Mouse (Mus musculus) liver, embryonic 14.5 days (tissue): ENCODE measurements around the gene Spock1. TPM values are rescaled to one million over a fixed set of nuclear protein-coding genes. Genes with fewer than 3 reads are reported as not detected.

Experiments
- ATAC-seq: fragments of 200-750 bp; cut with Nextera tagmentation; 2 replicates; pipeline ENCODE4 v1.8.0; 2017; ENCODE audit warnings: moderate number of reproducible peaks, mild to moderate bottlenecking, moderate library complexity; ENCODE audit not compliant: insufficient read depth
- DNase-seq, 3 experiments: peaks; one replicate each; pipeline ENCODE4 v3.0.0-alpha.2; 2012 to 2013; ENCODE audit warnings: low read depth in 3 of 3, low spot score in 3 of 3
- H3K27ac ChIP-seq: fragments of 300-500 bp; sonication (generic); 2 replicates; pipeline ENCODE4 v1.5.1; 2014; ENCODE audit warnings: moderate library complexity, mild to moderate bottlenecking, control low read depth, inconsistent platforms
- H3K27me3 ChIP-seq: fragments of 300-500 bp; sonication (generic); 2 replicates; pipeline ENCODE4 v1.6.1; 2014; ENCODE audit warnings: mild to moderate bottlenecking, low read length, moderate library complexity; ENCODE audit not compliant: control insufficient read depth, insufficient read depth
- H3K36me3 ChIP-seq: fragments of 300-500 bp; sonication (generic); replicated peaks from 2 replicates; pipeline ENCODE4 v1.6.1; 2014; ENCODE audit warnings: low read depth; ENCODE audit not compliant: control insufficient read depth, insufficient read depth
- H3K4me1 ChIP-seq, 2 experiments: fragments of 200-500 bp in 1 of 2; fragments of 300-500 bp in 1 of 2; sonication (generic) in 1 of 2; replicated peaks; 2 replicates each; pipeline ENCODE4 v1.6.1; 2012 to 2014; ENCODE audit warnings: antibody characterized with exemption in 1 of 2, inconsistent platforms in 1 of 2, low read length in 1 of 2; ENCODE audit not compliant: control insufficient read depth in 2 of 2, insufficient read depth in 2 of 2
- H3K4me2 ChIP-seq: fragments of 300-500 bp; sonication (generic); 2 replicates; pipeline ENCODE4 v1.6.1; 2014; ENCODE audit warnings: low read depth, mild to moderate bottlenecking, control low read depth, moderate library complexity
- H3K4me3 ChIP-seq, 2 experiments: fragments of 200-500 bp in 1 of 2; fragments of 300-500 bp in 1 of 2; sonication (generic) in 1 of 2; 2 replicates each; pipeline ENCODE4 v1.5.1; 2012 to 2014; ENCODE audit warnings: low read depth in 2 of 2, low read length in 2 of 2, mild to moderate bottlenecking in 2 of 2, control low read depth in 1 of 2, inconsistent platforms in 1 of 2, moderate library complexity in 1 of 2; ENCODE audit not compliant: insufficient read depth in 1 of 2
- H3K9ac ChIP-seq: fragments of 300-500 bp; sonication (generic); replicated peaks from 2 replicates; pipeline ENCODE4 v1.6.1; 2014; ENCODE audit warnings: mild to moderate bottlenecking, control low read depth, moderate library complexity
- H3K9me3 ChIP-seq: fragments of 300-500 bp; sonication (generic); 2 replicates; pipeline ENCODE4 v1.6.1; 2016; ENCODE audit warnings: low read length, mixed read lengths; ENCODE audit not compliant: control insufficient read depth
- CTCF ChIP-seq: IDR thresholded peaks from 2 replicates; pipeline ENCODE4 v1.5.1; 2016; ENCODE audit warnings: antibody characterized with exemption, low read depth, control low read depth
- EP300 ChIP-seq: IDR thresholded peaks from 2 replicates; pipeline ENCODE4 v1.6.1; 2016; ENCODE audit warnings: antibody characterized with exemption, low read depth
- WGBS: fragments of 180-500 bp; shearing (Covaris S2); extraction: QIAGEN DNeasy Blood & Tissue Kit; methylation state at CpG from one replicate; pipeline ENCODE4 v1.1.7; 2014; ENCODE audit not compliant: insufficient replicate concordance; 5-methylcytosine and 5-hydroxymethylcytosine counted together
- polyA plus RNA-seq, 2 experiments: library from polyadenylated mRNA; depleted of rRNA in 1 of 2; stranded (reverse) in 1 of 2; unstranded in 1 of 2; fragments of >200 nt; fragmentation: Nextera tagmentation in 1 of 2; extraction: Ambion mirVana in 1 of 2; gene quantifications; 2 replicates each; pipeline versions ENCODE4 v1.2.1 to v1.2.3; 2012 to 2014

Gene Spock1
- polyA plus RNA-seq, 2 experiments = 0.06 TPM; not detected in 1

GRCm38 (mm10) chr13:57889050-57889449, 19.1 kb downstream of the Spock1 start:
- 34% methylated on average over 6 of the region's 6 CpGs for WGBS
- no peaks in the 10 kb centered on the region for H3K4me1 ChIP-seq
- DNase-seq = no peak
- H3K4me3 ChIP-seq = no peak overlapping the region
- H3K36me3 ChIP-seq = no peaks in the 10 kb centered on the region
- TF ChIP-seq CTCF (no peak), EP300 (no peak)
- no peaks in the 10 kb centered on the region for H3K9me3 ChIP-seq
- H3K9ac ChIP-seq = no peak overlapping the region
- no peak overlapping the region for H3K27ac ChIP-seq
- ATAC-seq = no peak
- no peak overlapping the region for H3K4me2 ChIP-seq
- H3K27me3 ChIP-seq = no peaks in the 10 kb centered on the region

GRCm38 (mm10) chr13:57879817-57880216, 28.3 kb downstream of the Spock1 start:
- DNase-seq (no peak), ATAC-seq (no peak)
- Histone ChIP-seq H3K4me3 (no peak overlapping the region), H3K9ac (no peak overlapping the region), H3K4me1 (no peaks in the 10 kb centered on the region), H3K36me3 (no peaks in the 10 kb centered on the region), H3K9me3 (no peaks in the 10 kb centered on the region), H3K4me2 (no peak overlapping the region), H3K27ac (no peak overlapping the region), H3K27me3 (no peaks in the 10 kb centered on the region)
- no peak for TF ChIP-seq EP300
- no peak for TF ChIP-seq CTCF
- 36% methylated on average over 4 of the region's 4 CpGs for WGBS

GRCm38 (mm10) chr13:57878797-57879196, 29.3 kb downstream of the Spock1 start:
- no peak for TF ChIP-seq EP300
- TF ChIP-seq CTCF = no peak
- no peak for DNase-seq

GRCm38 (mm10) chr13:57877782-57878181, 30.4 kb downstream of the Spock1 start:
- DNase-seq (no peak), ATAC-seq (no peak)
- Histone ChIP-seq H3K36me3 (no peaks in the 10 kb centered on the region), H3K4me2 (no peak overlapping the region), H3K4me1 (no peaks in the 10 kb centered on the region), H3K9me3 (no peaks in the 10 kb centered on the region), H3K9ac (no peak overlapping the region), H3K27ac (no peak overlapping the region), H3K4me3 (no peak overlapping the region), H3K27me3 (no peaks in the 10 kb centered on the region)
- TF ChIP-seq EP300 = no peak
- no peak for TF ChIP-seq CTCF
- WGBS = 60% methylated on average over 10 of the region's 10 CpGs

More at GRCm38 (mm10) chr13:57878797-57879196, 29.3 kb downstream of the Spock1 start:
- Histone ChIP-seq H3K9ac (no peak overlapping the region), H3K27ac (no peak overlapping the region), H3K4me2 (no peak overlapping the region), H3K4me1 (no peaks in the 10 kb centered on the region), H3K36me3 (no peaks in the 10 kb centered on the region), H3K27me3 (no peaks in the 10 kb centered on the region), H3K9me3 (no peaks in the 10 kb centered on the region), H3K4me3 (no peak overlapping the region)
- ATAC-seq = no peak
- 82% methylated on average over 11 of the region's 11 CpGs for WGBS

GRCm38 (mm10) chr13:57876966-57877365, 31.2 kb downstream of the Spock1 start:
- Histone ChIP-seq H3K4me1 (no peaks in the 10 kb centered on the region), H3K9ac (no peak overlapping the region), H3K9me3 (no peaks in the 10 kb centered on the region), H3K27ac (no peak overlapping the region), H3K27me3 (no peaks in the 10 kb centered on the region), H3K36me3 (no peaks in the 10 kb centered on the region), H3K4me3 (no peak overlapping the region), H3K4me2 (no peak overlapping the region)
- ATAC-seq (no peak), DNase-seq (no peak)
- TF ChIP-seq EP300 (no peak), CTCF (no peak)
- 68% methylated on average over 5 of the region's 5 CpGs for WGBS

GRCm38 (mm10) chr13:57870058-57870457, 38.1 kb downstream of the Spock1 start:
- DNase-seq (no peak), ATAC-seq (no peak)
- Histone ChIP-seq H3K27ac (no peak overlapping the region), H3K27me3 (no peaks in the 10 kb centered on the region), H3K9ac (no peak overlapping the region), H3K4me1 (no peaks in the 10 kb centered on the region), H3K4me3 (no peak overlapping the region), H3K4me2 (no peak overlapping the region), H3K36me3 (no peaks in the 10 kb centered on the region), H3K9me3 (no peaks in the 10 kb centered on the region)
- 66% methylated on average over 4 of the region's 4 CpGs for WGBS
- TF ChIP-seq EP300 (no peak), CTCF (no peak)
